Mouse (Mus musculus) cortical plate, adult 2 months (tissue): ENCODE results near the gene Psmd11.

Source experiments
- CTCF ChIP-seq: fragments of 200-500 bp; IDR thresholded peaks from 2 replicates; pipeline ENCODE4 v1.5.1; 2011; ENCODE audit warnings: mild to moderate bottlenecking, control low read depth, low read length; ENCODE audit not compliant: insufficient read depth; ENCODE audit errors: extremely low read depth
- POLR2A ChIP-seq: fragments of 200-500 bp; IDR thresholded peaks from 2 replicates; pipeline ENCODE4 v1.6.1; 2011; ENCODE audit warnings: mild to moderate bottlenecking, low read length, control low read depth; ENCODE audit not compliant: insufficient read depth; ENCODE audit errors: extremely low read depth

GRCm38 (mm10) chr11:80424691-80425090 is 3.7 kb upstream of the Psmd11 start:
- TF ChIP-seq CTCF (no peak), POLR2A (no peak)
